Mouse (Mus musculus) kidney, postnatal 0 days (tissue): ENCODE data around the gene Psmb3. TPM values are rescaled to one million over a fixed set of nuclear protein-coding genes. Genes with fewer than 3 reads are reported as not detected.

Experiments
- ATAC-seq: fragments of 200-750 bp; cut with Nextera tagmentation; replicated peaks from 2 replicates; pipeline ENCODE4 v1.8.0; 2017; ENCODE audit warnings: low read depth, moderate number of reproducible peaks, moderate TSS enrichment, moderate library complexity; ENCODE audit not compliant: low FRiP score
- DNase-seq: peaks from one replicate; pipeline ENCODE4 v3.0.0-alpha.2; 2016; ENCODE audit warnings: low spot score
- H3K27ac ChIP-seq: fragments of 300-500 bp; sonication (generic); 2 replicates; pipeline ENCODE4 v1.5.1; 2014; ENCODE audit warnings: mild to moderate bottlenecking
- H3K27me3 ChIP-seq: fragments of 300-500 bp; sonication (generic); 2 replicates; pipeline ENCODE4 v1.6.1; 2014; ENCODE audit warnings: low read length, mixed read lengths; ENCODE audit not compliant: insufficient read depth
- H3K36me3 ChIP-seq: fragments of 300-500 bp; sonication (generic); 2 replicates; pipeline ENCODE4 v1.6.1; 2014; ENCODE audit warnings: low read length, mixed read lengths; ENCODE audit not compliant: insufficient read depth
- H3K4me1 ChIP-seq: fragments of 300-500 bp; sonication (generic); replicated peaks from 2 replicates; pipeline ENCODE4 v1.6.1; 2014; ENCODE audit warnings: antibody characterized with exemption, low read length, mixed read lengths; ENCODE audit not compliant: insufficient read depth
- H3K4me2 ChIP-seq: fragments of 300-500 bp; sonication (generic); 2 replicates; pipeline ENCODE4 v1.6.1; 2014; ENCODE audit warnings: mild to moderate bottlenecking, low read length, moderate library complexity, mixed read lengths
- H3K4me3 ChIP-seq: fragments of 300-500 bp; sonication (generic); replicated peaks from 2 replicates; pipeline ENCODE4 v1.5.1; 2014; ENCODE audit warnings: low read depth, low read length
- H3K9ac ChIP-seq: fragments of 300-500 bp; sonication (generic); 2 replicates; pipeline ENCODE4 v1.6.1; 2014; ENCODE audit warnings: low read depth, low read length
- H3K9me3 ChIP-seq: fragments of 300-500 bp; sonication (generic); replicated peaks from 2 replicates; pipeline ENCODE4 v1.6.1; 2016; ENCODE audit warnings: low read length, inconsistent platforms, mixed read lengths
- CTCF ChIP-seq: IDR thresholded peaks from 2 replicates; pipeline ENCODE4 v1.5.1; 2016; ENCODE audit warnings: antibody characterized with exemption, low read depth, mild to moderate bottlenecking, moderate library complexity
- WGBS: fragments of 180-500 bp; shearing (Covaris S2); extraction: QIAGEN DNeasy Blood & Tissue Kit; methylation state at CpG from one replicate; pipeline ENCODE4 v1.1.7; 2014; 5-methylcytosine and 5-hydroxymethylcytosine counted together
- polyA plus RNA-seq: library from polyadenylated mRNA; unstranded; fragments of >200 nt; fragmentation: Nextera tagmentation; extraction: Ambion mirVana; gene quantifications from 2 replicates; pipeline ENCODE4 v1.2.1, GENCODE M21; 2015

Gene Psmb3
- polyA plus RNA-seq, 1 experiment from 2014 or later, result 541 TPM

DNA sequence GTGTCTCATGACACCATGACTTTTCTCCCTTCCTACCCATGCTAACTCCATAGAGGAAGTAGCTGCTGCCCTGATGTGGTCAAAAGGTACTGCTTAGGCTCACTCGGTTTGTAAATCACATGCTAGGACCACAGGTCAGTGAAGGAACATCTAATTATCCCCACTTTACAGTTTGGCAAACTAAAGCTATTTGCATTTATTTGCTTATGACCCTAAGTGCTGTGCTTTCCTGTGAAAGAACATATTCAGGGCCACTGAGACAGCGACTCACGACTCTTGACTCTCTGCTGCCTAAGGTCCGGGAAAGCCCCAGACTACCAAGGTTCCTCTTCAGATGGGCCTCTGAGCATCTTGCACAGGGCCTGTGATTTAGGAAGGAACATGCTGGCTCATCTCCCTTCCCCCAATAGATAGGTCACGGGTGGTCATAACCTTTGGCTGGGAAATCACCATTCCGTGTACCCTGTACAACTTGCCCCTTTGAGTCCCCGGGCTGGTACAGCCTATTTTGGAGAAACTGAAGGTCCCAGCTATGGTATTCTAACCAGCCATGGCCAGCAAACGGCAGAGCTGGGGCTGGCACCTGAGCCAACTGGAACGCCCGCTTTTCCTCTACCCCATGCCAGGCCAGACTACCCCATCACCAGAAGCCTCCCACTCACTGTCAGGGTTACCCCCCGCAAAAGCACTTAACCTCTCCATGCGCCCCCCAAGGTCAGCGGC is 43.8 kb upstream of the Psmb3 start:
- ATAC-seq, result no peak

GRCm38 (mm10) chr11:97659990-97660714 is 43.0 kb upstream of the Psmb3 start:
- TF ChIP-seq CTCF, result no peak
- under 1% methylated on average over 74 of the region's 78 CpGs for WGBS
- H3K27ac ChIP-seq, result peak overlapping the region; percentile 93
- peak overlapping the region; percentile 88 for H3K4me2 ChIP-seq
- H3K4me1 ChIP-seq, result peaks cover 22% of the 10 kb centered on the region
- peak; percentile 89 for DNase-seq
- H3K4me3 ChIP-seq, result peak overlapping the region; percentile 75
- H3K27me3 ChIP-seq, result no peaks in the 10 kb centered on the region
- peak overlapping the region; percentile 92 for H3K9ac ChIP-seq
- H3K36me3 ChIP-seq, result no peaks in the 10 kb centered on the region
- no peaks in the 10 kb centered on the region for H3K9me3 ChIP-seq
- ATAC-seq, result peak; percentile 78

More for the DNA sequence above, 43.8 kb upstream of the Psmb3 start:
- peak overlapping the region; percentile 92 for H3K9ac ChIP-seq
- no peak for TF ChIP-seq CTCF
- no peaks in the 10 kb centered on the region for H3K9me3 ChIP-seq
- H3K4me1 ChIP-seq, result peaks cover 22% of the 10 kb centered on the region
- no peaks in the 10 kb centered on the region for H3K36me3 ChIP-seq
- peak overlapping the region; percentile 75 for H3K4me3 ChIP-seq
- peak overlapping the region; percentile 88 for H3K4me2 ChIP-seq
- DNase-seq, result no peak
- peak overlapping the region; percentile 93 for H3K27ac ChIP-seq
- no peaks in the 10 kb centered on the region for H3K27me3 ChIP-seq
- 5% methylated on average over 13 of the region's 13 CpGs for WGBS

- DNase-seq, result no peak
- peaks cover 22% of the 10 kb centered on the region for H3K4me1 ChIP-seq
- 4% methylated on average over 27 of the region's 27 CpGs for WGBS
Measured at GRCm38 (mm10) chr11:97660734-97661647, 42.2 kb upstream of the Psmb3 start.

DNA sequence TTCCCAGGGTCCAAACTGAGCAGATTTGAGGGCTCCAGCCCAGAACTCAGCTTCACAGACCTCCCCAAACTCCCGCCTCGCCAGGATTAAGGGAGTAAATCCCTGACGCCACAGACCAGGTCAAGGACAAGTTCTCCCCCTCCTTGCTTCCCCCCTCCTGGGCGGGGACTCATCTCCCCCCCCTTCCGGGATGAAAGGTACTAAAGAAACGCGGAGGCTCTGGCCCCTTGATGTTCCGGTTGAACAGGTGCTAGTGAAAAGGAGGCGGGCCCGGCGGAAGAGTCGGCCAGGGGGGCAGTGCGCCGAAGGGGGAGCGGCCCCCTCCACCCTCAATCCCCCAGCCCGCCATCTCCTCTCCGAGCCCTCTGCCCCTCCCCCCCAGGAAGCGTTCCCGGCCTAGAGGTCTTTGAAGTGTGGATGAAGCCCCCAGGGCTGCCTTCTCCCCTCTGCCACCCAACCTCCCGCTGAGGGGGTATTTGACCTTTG is 41.5 kb upstream of the Psmb3 start:
- WGBS, result 0% methylated on average over 20 of the region's 20 CpGs
- ATAC-seq, result peak; percentile 12; the same call in 1 of the 2 replicates
- Histone ChIP-seq H3K27me3 (no peaks in the 10 kb centered on the region), H3K9ac (peak overlapping the region; percentile 40; the same call in 1 of the 2 replicates), H3K4me3 (peak overlapping the region; percentile 94), H3K4me1 (peaks cover 22% of the 10 kb centered on the region), H3K27ac (peak overlapping the region; percentile 93), H3K4me2 (peak overlapping the region; percentile 88), H3K36me3 (peaks cover 5% of the 10 kb centered on the region), H3K9me3 (no peaks in the 10 kb centered on the region)
- no peak for TF ChIP-seq CTCF
- DNase-seq, result peak; percentile 70

More at GRCm38 (mm10) chr11:97660734-97661647, 42.2 kb upstream of the Psmb3 start:
- Histone ChIP-seq H3K27ac (peak overlapping the region; percentile 93), H3K4me3 (peak overlapping the region; percentile 94), H3K36me3 (peaks cover under 1% of the 10 kb centered on the region; the same call in 1 of the 2 replicates), H3K27me3 (no peaks in the 10 kb centered on the region), H3K4me2 (peak overlapping the region; percentile 88), H3K9ac (peak overlapping the region; percentile 92), H3K9me3 (no peaks in the 10 kb centered on the region)
- TF ChIP-seq CTCF, result no peak
- no peak for ATAC-seq

DNA sequence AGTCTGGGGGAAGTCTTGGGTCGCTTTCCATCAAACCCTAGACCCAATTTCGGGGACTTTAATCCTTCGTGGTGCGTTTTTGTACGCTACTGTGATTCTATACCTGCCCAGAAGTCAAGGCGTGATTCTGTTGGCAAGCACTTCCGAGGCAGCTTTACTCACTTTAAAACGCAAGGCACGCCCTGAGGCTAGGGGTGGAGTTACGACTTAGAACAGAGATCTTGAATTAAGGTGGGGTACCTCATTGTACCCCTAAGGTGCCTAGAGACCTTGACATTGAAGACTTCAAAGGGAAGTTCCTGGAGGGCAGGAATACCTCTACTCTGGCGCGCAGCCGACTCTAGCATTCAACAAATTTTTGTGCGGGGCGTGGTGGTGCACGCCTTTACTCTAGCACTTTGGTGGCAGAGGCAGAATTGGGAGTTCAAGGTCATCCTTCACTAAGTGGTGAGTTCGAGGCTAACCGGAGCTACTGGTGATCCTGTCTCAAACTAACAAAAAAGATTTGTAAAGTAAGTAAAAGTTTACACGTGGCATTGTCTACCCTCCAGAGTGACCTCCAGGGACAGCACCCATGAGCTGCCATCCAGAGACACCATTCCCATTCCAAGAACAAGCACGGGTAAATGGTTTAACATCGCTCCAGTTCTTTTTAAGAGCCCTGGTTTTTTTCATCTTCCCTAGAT is 40.8 kb upstream of the Psmb3 start:
- Histone ChIP-seq H3K4me3 (peak overlapping the region; percentile 94), H3K9ac (peak overlapping the region; percentile 86), H3K4me1 (peaks cover 22% of the 10 kb centered on the region), H3K9me3 (no peaks in the 10 kb centered on the region), H3K27me3 (no peaks in the 10 kb centered on the region), H3K4me2 (peak overlapping the region; percentile 88), H3K27ac (peak overlapping the region; percentile 93), H3K36me3 (peaks cover 11% of the 10 kb centered on the region)
- TF ChIP-seq CTCF, result no peak
- WGBS, result 2% methylated on average over 21 of the region's 21 CpGs
- ATAC-seq (no peak), DNase-seq (no peak)
